Mouse (Mus musculus): Measurements from ENCODE around the gene Gm17416.

GRCm38 (mm10) chr2:152615563-152615962 is 46.4 kb downstream of the Gm17416 start:
- TF ChIP-seq CTCF (IDR thresholded peaks at IDR 0.05; ENCODE audit: low read depth) (peak; percentile 89), EP300 (IDR thresholded peaks at IDR 0.05; ENCODE audit: low read depth) (no peak)
